Mouse (Mus musculus): ENCODE measurements around the gene Cd2.

DNA sequence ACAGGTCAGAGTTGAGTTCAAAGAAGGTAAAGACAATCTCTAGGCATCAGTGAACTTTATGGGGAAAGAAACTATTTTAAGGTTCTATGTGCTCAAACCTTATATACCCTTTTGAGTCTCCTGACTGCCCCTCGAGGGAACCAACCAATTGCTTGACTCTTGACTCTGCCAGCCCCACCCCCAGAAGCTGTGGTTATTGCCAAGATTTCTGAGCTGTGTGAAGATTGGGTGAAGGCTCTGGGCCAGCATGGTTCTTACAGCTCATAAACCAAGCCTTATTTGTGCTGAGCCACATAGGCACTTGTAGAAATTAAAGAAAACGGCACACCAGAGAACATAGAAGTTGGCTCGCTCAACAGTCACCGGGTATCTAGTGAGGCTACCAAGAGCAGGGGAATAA lies 48.5 kb downstream of the Cd2 start:
- TF ChIP-seq EP300 (IDR thresholded peaks at IDR 0.05; ENCODE audit: low read depth), result no peak
- TF ChIP-seq CTCF (IDR thresholded peaks at IDR 0.05; ENCODE audit: low read depth), result no peak

Measured in liver, postnatal 0 days (tissue).